Mouse (Mus musculus) stomach, postnatal 0 days (tissue): Measurements from ENCODE around the gene Lyrm7. TPM values are rescaled to one million over a fixed set of nuclear protein-coding genes. Genes with fewer than 3 reads are reported as not detected.
A peak's percentile ranks its signal among the peaks of the same experiment; 100 is the strongest.

ENCODE experiments used
- ATAC-seq: fragments of 200-750 bp; cut with Nextera tagmentation; 2 replicates; pipeline ENCODE4 v1.8.0; 2017; ENCODE audit not compliant: low FRiP score, low TSS enrichment
- DNase-seq: peaks from one replicate; pipeline ENCODE4 v3.0.0-alpha.2; 2016; ENCODE audit warnings: low spot score
- H3K27ac ChIP-seq: fragments of 300-500 bp; sonication (generic); replicated peaks from 2 replicates; pipeline ENCODE4 v1.5.1; 2014; ENCODE audit warnings: mild to moderate bottlenecking, control low read depth
- H3K27me3 ChIP-seq: fragments of 300-500 bp; sonication (generic); 2 replicates; pipeline ENCODE4 v1.6.1; 2014; ENCODE audit warnings: low read length; ENCODE audit not compliant: control insufficient read depth, insufficient read depth
- H3K36me3 ChIP-seq: fragments of 300-500 bp; sonication (generic); 2 replicates; pipeline ENCODE4 v1.6.1; 2014; ENCODE audit warnings: low read length, mixed read lengths; ENCODE audit not compliant: control insufficient read depth, insufficient read depth
- H3K4me1 ChIP-seq: fragments of 300-500 bp; sonication (generic); replicated peaks from 2 replicates; pipeline ENCODE4 v1.6.1; 2014; ENCODE audit warnings: antibody characterized with exemption; ENCODE audit not compliant: control insufficient read depth, insufficient read depth
- H3K4me2 ChIP-seq: fragments of 300-500 bp; sonication (generic); replicated peaks from 2 replicates; pipeline ENCODE4 v1.6.1; 2014; ENCODE audit warnings: low read depth, mild to moderate bottlenecking, control low read depth, moderate library complexity
- H3K4me3 ChIP-seq: fragments of 300-500 bp; sonication (generic); 2 replicates; pipeline ENCODE4 v1.5.1; 2014; ENCODE audit warnings: low read depth, low read length, control low read depth
- H3K9ac ChIP-seq: fragments of 300-500 bp; sonication (generic); 2 replicates; pipeline ENCODE4 v1.6.1; 2014; ENCODE audit warnings: mild to moderate bottlenecking, low read length, control low read depth, mixed read lengths
- H3K9me3 ChIP-seq: fragments of 300-500 bp; sonication (generic); 2 replicates; pipeline ENCODE4 v1.6.1; 2016; ENCODE audit warnings: low read length; ENCODE audit not compliant: control insufficient read depth
- CTCF ChIP-seq: IDR thresholded peaks from 2 replicates; pipeline ENCODE4 v1.5.1; 2016; ENCODE audit warnings: antibody characterized with exemption, low read depth, mild to moderate bottlenecking, moderate library complexity
- EP300 ChIP-seq: optimal IDR thresholded peaks from 2 replicates; pipeline ENCODE3; 2016; ENCODE audit warnings: antibody characterized with exemption
- WGBS: fragments of 180-500 bp; shearing (Covaris S2); extraction: QIAGEN DNeasy Blood & Tissue Kit; methylation state at CpG from one replicate; pipeline ENCODE4 v1.1.7; 2014; 5-methylcytosine and 5-hydroxymethylcytosine counted together
- polyA plus RNA-seq: library from polyadenylated mRNA; unstranded; fragments of >200 nt; fragmentation: Nextera tagmentation; extraction: Ambion mirVana; gene quantifications from 2 replicates; pipeline ENCODE4 v1.2.1, GENCODE M21; 2015

Gene Lyrm7
- polyA plus RNA-seq, 1 experiment from 2014 or later, result 4.5 TPM

DNA sequence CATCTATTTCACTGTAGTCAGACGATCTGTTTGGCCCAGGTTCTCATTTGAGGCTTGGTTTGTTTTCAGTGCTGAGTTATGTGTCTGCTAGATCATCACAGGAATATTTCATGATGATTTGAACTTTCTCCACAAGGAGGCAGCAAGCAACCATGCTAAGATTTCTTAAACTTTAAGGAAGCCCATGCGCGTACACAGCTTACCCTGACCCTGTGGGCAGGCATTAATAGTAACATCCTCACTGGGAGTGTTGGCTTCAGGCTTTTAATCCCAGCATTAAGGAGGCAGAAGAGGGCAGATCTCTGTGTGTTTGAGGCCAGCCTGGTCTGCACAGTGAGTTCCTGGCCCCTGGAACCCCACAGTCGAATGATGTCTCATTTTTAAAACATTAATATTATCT, 18.7 kb upstream of the Lyrm7 start:
- H3K36me3 ChIP-seq, result no peaks in the 10 kb centered on the region
- no peak for TF ChIP-seq EP300
- TF ChIP-seq CTCF, result peak; percentile 95
- no peak overlapping the region for H3K4me2 ChIP-seq
- H3K9me3 ChIP-seq, result no peaks in the 10 kb centered on the region
- H3K27me3 ChIP-seq, result no peaks in the 10 kb centered on the region
- H3K4me3 ChIP-seq, result no peak overlapping the region
- H3K9ac ChIP-seq, result no peak overlapping the region
- H3K4me1 ChIP-seq, result no peaks in the 10 kb centered on the region
- DNase-seq (no peak), ATAC-seq (peak; percentile 63; the same call in 1 of the 2 replicates)
- H3K27ac ChIP-seq, result no peak overlapping the region
- 14% methylated on average over 4 of the region's 4 CpGs for WGBS

DNA sequence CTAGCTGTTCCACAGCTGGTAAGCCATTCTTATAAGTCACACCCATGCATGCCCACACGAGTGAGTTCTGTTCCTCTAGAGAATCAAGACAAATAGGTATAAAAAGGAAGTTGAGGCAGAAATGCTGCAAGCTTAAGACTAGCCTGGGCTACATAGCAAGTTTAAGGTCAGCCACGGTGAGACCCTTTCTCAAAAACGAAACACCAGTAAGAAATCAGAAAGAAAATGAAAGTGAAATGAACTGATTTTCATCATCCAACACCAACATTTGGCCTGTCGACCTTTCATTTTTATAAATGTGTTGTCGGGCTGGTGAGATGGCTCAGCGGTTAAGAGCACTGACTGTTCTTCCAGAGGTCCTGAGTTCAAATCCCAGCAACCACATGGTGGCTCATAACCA, 18.2 kb upstream of the Lyrm7 start:
- no peak overlapping the region for H3K4me3 ChIP-seq
- TF ChIP-seq CTCF (no peak), EP300 (no peak)
- 73% methylated on average over 6 of the region's 6 CpGs for WGBS
- peaks cover 3% of the 10 kb centered on the region for H3K36me3 ChIP-seq
- H3K4me2 ChIP-seq, result no peak overlapping the region
- H3K27me3 ChIP-seq, result no peaks in the 10 kb centered on the region
- no peak overlapping the region for H3K9ac ChIP-seq
- H3K9me3 ChIP-seq, result no peaks in the 10 kb centered on the region
- no peak overlapping the region for H3K27ac ChIP-seq
- DNase-seq (no peak), ATAC-seq (no peak)
- no peaks in the 10 kb centered on the region for H3K4me1 ChIP-seq

DNA sequence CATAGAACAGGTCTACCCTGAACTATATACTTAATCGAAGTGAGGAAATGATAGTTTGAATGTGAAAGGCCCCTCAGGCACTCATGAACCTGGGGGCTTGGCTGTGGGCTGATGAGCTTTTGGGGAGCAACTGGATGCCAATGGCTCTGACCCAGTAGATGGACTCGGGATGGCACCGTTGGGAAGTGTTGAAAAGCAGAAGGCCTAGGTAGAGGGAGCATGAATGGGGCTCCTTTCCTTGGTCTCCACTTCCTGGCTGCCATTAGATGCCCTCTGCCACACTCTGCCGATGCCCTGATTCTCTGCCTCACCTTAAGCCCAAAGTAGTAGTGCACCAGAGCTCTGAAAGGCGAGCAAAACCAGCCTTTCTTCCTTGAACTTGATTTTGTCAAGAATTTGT, 15.3 kb upstream of the Lyrm7 start:
- no peaks in the 10 kb centered on the region for H3K27me3 ChIP-seq
- TF ChIP-seq EP300, result no peak
- no peak overlapping the region for H3K4me2 ChIP-seq
- no peak overlapping the region for H3K27ac ChIP-seq
- H3K9ac ChIP-seq, result no peak overlapping the region
- 87% methylated on average over 5 of the region's 5 CpGs for WGBS
- H3K4me1 ChIP-seq, result no peaks in the 10 kb centered on the region
- no peaks in the 10 kb centered on the region for H3K9me3 ChIP-seq
- DNase-seq, result no peak
- no peak for ATAC-seq
- H3K36me3 ChIP-seq, result peaks cover 13% of the 10 kb centered on the region
- H3K4me3 ChIP-seq, result no peak overlapping the region

DNA sequence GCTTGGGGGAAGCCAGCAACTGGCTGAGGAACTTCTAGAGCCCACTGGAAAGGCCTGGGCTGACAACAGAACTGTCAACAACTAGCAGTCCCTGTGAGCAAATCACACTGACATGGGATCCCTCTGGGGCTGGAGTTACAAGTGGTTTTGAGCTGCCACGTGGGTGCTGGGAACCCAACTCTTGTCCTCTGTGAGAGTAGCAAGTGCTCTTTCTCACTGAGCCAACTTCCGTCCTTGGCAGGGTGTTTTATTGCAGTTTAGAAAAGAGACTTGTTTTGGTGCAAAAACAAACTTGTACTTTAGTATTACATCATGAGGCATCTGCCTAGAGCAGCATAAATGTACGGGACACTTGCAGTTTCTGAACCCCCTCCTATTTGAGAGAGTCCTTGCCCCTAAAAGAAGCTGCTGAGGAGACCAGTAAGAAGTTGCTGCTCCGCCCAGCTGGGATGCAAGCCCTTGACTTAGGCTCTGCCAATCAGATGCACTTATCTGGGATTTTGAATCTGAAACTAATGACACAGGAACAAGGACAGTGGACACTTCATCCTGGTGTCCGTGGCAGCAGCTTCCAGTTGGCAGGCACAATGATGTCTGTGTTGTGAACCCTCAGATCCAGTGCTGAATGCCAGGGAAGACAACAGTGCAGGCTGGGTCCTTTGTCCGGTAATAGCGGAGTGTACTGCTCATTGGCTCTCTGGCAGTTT, 11.3 kb upstream of the Lyrm7 start:
- Histone ChIP-seq H3K4me3 (no peak overlapping the region), H3K36me3 (peaks cover 13% of the 10 kb centered on the region), H3K27ac (no peak overlapping the region), H3K4me1 (0 out of 2 replicates have a peak, but pooled peaks cover 2% of the 10 kb centered on the region), H3K4me2 (no peak overlapping the region), H3K9ac (no peak overlapping the region), H3K9me3 (no peaks in the 10 kb centered on the region), H3K27me3 (no peaks in the 10 kb centered on the region)
- no peak for DNase-seq
- no peak for TF ChIP-seq CTCF
- no peak for TF ChIP-seq EP300
- no peak for ATAC-seq
- 75% methylated on average over 7 of the region's 7 CpGs for WGBS

DNA sequence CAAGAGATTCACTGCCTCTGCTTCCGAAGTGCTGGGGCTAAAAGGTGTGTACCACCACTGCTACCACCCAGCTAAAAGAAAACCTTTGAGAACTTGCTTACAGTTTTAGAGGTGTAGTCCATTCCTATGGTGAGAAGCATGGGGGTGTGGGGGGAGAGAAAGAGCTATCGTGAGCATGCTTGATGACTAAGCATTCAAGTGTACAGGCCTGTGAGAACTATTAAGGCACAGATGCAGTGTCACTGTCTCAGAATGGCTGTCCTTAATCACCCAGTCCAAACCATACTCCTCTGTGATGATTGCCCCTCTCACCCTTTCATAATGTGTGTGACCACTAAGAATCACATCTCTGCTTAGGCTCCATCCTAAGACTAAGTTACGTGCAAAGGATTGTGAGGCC, 8.6 kb upstream of the Lyrm7 start:
- H3K36me3 ChIP-seq, result peaks cover 13% of the 10 kb centered on the region
- no peaks in the 10 kb centered on the region for H3K9me3 ChIP-seq
- no peak for ATAC-seq
- H3K27ac ChIP-seq, result no peak overlapping the region
- no peak for DNase-seq
- no peak overlapping the region for H3K4me3 ChIP-seq
- 0 out of 2 replicates have a peak, but pooled peaks cover 2% of the 10 kb centered on the region for H3K4me1 ChIP-seq
- H3K4me2 ChIP-seq, result no peak overlapping the region
- no peak overlapping the region for H3K9ac ChIP-seq
- H3K27me3 ChIP-seq, result no peaks in the 10 kb centered on the region
- 51% methylated on average over 3 of the region's 3 CpGs for WGBS
- TF ChIP-seq EP300 (no peak), CTCF (no peak)

DNA sequence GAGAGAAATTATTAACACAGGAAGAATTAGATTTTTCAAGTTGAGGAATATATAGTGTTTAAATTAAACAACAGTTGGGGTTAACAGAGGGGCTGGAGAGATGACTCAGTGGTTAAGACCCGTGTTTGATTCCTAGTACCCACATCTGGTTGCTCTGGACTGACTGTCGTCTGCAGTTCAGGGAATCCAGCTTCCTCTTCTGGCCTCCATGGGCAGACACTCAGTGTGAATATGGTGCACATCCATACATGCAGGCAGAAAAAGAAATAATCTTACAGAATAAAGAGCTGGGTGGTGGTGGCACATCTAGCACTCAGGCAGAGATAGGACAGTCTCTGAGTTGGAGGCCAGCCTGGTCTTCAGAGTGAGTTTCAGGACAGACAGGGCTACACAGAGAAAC, 7.7 kb upstream of the Lyrm7 start:
- no peak overlapping the region for H3K4me3 ChIP-seq
- no peak overlapping the region for H3K27ac ChIP-seq
- H3K4me1 ChIP-seq, result 0 out of 2 replicates have a peak, but pooled peaks cover 2% of the 10 kb centered on the region
- 39% methylated on average over 2 of the region's 2 CpGs for WGBS
- H3K27me3 ChIP-seq, result no peaks in the 10 kb centered on the region
- TF ChIP-seq EP300 (no peak), CTCF (no peak)
- no peaks in the 10 kb centered on the region for H3K9me3 ChIP-seq
- ATAC-seq (no peak), DNase-seq (no peak)
- no peak overlapping the region for H3K4me2 ChIP-seq
- H3K9ac ChIP-seq, result no peak overlapping the region
- H3K36me3 ChIP-seq, result peaks cover 5% of the 10 kb centered on the region; the same call in 1 of the 2 replicates
